Mouse (Mus musculus) hindbrain, embryonic 11.5 days (tissue): ENCODE measurements around the gene Grm4. TPM values are rescaled to one million over a fixed set of nuclear protein-coding genes. Genes with fewer than 3 reads are reported as not detected.

ENCODE experiments used
- ATAC-seq: fragments of 200-750 bp; cut with Nextera tagmentation; 2 replicates; pipeline ENCODE4 v1.8.0; 2017; ENCODE audit warnings: mild to moderate bottlenecking, moderate TSS enrichment, moderate library complexity; ENCODE audit not compliant: low FRiP score
- DNase-seq: peaks from one replicate; pipeline ENCODE4 v3.0.0-alpha.2; 2015; ENCODE audit warnings: low spot score
- H3K27ac ChIP-seq: fragments of 300-500 bp; sonication (generic); 2 replicates; pipeline ENCODE4 v1.5.1; 2014; ENCODE audit warnings: mild to moderate bottlenecking, low read depth, low read length
- H3K27me3 ChIP-seq: fragments of 300-500 bp; sonication (generic); 2 replicates; pipeline ENCODE4 v1.6.1; 2014; ENCODE audit warnings: mild to moderate bottlenecking, low read length, moderate library complexity, mixed read lengths; ENCODE audit not compliant: control insufficient read depth, insufficient read depth
- H3K36me3 ChIP-seq: fragments of 300-500 bp; sonication (generic); 2 replicates; pipeline ENCODE4 v1.6.1; 2014; ENCODE audit warnings: mild to moderate bottlenecking, low read length, moderate library complexity, mixed read lengths; ENCODE audit not compliant: control insufficient read depth, insufficient read depth
- H3K4me1 ChIP-seq: fragments of 300-500 bp; sonication (generic); replicated peaks from 2 replicates; pipeline ENCODE4 v1.6.1; 2014; ENCODE audit warnings: low read length, mixed read lengths; ENCODE audit not compliant: control insufficient read depth, insufficient read depth
- H3K4me2 ChIP-seq: fragments of 300-500 bp; sonication (generic); replicated peaks from 2 replicates; pipeline ENCODE4 v1.6.1; 2014; ENCODE audit warnings: mild to moderate bottlenecking, low read depth, low read length
- H3K4me3 ChIP-seq: fragments of 300-500 bp; sonication (generic); 2 replicates; pipeline ENCODE4 v1.5.1; 2014; ENCODE audit warnings: low read depth, low read length
- H3K9ac ChIP-seq: fragments of 300-500 bp; sonication (generic); 2 replicates; pipeline ENCODE4 v1.6.1; 2014; ENCODE audit warnings: low read depth, low read length
- H3K9me3 ChIP-seq: fragments of 300-500 bp; sonication (generic); 2 replicates; pipeline ENCODE4 v1.6.1; 2016; ENCODE audit warnings: low read length; ENCODE audit not compliant: control insufficient read depth
- WGBS: fragments of 180-500 bp; shearing (Covaris S2); extraction: QIAGEN DNeasy Blood & Tissue Kit; methylation state at CpG from one replicate; pipeline ENCODE4 v1.1.7; 2014; 5-methylcytosine and 5-hydroxymethylcytosine counted together
- polyA plus RNA-seq: library from polyadenylated mRNA; unstranded; fragments of >200 nt; fragmentation: Nextera tagmentation; extraction: Ambion mirVana; gene quantifications from 2 replicates; pipeline ENCODE4 v1.2.1, GENCODE M21; 2014

Grm4 gene
- polyA plus RNA-seq, 1 experiment from 2014 or later, result 3.6 TPM

DNA sequence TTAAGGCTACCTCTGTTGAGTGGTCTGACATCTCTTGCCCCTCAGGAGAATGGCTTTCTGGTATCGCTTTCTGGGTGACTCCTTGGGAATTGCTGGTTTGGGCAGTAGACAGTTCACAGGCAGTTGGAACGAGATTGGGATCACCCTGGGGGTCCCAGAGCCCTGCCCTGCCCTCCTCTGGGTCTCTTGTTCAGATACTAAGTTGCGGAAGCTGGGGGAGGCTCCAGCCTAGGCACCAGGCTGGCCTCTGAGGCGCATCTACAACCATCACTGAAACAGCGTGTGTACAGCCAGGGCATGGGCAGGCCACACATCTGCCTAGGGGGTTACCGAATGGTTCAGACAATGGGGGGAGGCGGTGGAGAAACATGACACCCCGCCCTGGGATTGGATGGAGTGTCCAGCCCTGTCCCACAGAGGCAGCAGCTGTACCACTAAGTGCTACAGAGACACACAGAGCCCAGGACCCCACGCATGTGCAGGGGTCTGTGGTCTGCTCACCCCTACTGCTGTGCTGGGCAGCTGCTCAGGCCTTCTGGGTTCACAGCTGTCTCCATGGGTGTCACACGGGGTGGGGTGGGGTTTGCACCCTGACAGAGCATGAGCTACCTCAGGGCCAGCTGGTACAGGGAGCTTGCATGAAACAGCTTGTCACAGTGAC, 15.9 kb downstream of the Grm4 start:
- no peaks in the 10 kb centered on the region for H3K9me3 ChIP-seq
- H3K4me2 ChIP-seq, result no peak overlapping the region
- peak; percentile 67 for DNase-seq
- 0 out of 2 replicates have a peak, but pooled peaks have one; percentile 26 for ATAC-seq
- H3K9ac ChIP-seq, result no peak overlapping the region
- peaks cover 3% of the 10 kb centered on the region; the same call in 1 of the 2 replicates for H3K27me3 ChIP-seq
- peaks cover 30% of the 10 kb centered on the region for H3K4me1 ChIP-seq
- WGBS, result 13% methylated on average over 10 of the region's 10 CpGs
- no peaks in the 10 kb centered on the region for H3K36me3 ChIP-seq
- no peak overlapping the region for H3K4me3 ChIP-seq
- 0 out of 2 replicates have a peak overlapping the region, but pooled peaks have one; percentile 21 for H3K27ac ChIP-seq

DNA sequence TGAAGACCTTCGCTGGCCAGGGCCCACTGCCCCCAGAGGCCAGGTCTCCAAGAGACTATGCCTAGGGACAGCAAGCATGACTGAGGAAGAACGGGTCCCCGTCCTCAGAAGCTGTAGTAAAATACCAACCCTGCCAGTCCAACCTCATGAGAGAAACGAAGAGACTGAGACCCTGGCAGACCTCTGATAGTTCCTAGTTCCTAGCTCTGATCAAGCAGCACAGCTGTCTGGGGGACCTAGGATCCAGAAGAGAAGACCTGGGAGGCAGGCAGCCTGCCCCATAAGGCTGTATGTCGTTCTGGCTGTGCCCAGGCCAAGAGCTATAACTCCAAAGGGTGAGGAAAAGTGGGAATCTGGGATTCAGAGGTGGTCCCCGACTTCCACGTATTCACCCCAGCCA, 17.3 kb downstream of the Grm4 start:
- H3K9me3 ChIP-seq, result no peaks in the 10 kb centered on the region
- H3K4me2 ChIP-seq, result no peak overlapping the region
- no peak overlapping the region for H3K4me3 ChIP-seq
- H3K27ac ChIP-seq, result no peak overlapping the region; the same call in 1 of the 2 replicates
- ATAC-seq (no peak), DNase-seq (no peak)
- WGBS, result 67% methylated on average over 7 of the region's 7 CpGs
- peaks cover 2% of the 10 kb centered on the region; the same call in 1 of the 2 replicates for H3K27me3 ChIP-seq
- no peaks in the 10 kb centered on the region for H3K36me3 ChIP-seq
- no peak overlapping the region for H3K9ac ChIP-seq
- peaks cover 31% of the 10 kb centered on the region for H3K4me1 ChIP-seq

DNA sequence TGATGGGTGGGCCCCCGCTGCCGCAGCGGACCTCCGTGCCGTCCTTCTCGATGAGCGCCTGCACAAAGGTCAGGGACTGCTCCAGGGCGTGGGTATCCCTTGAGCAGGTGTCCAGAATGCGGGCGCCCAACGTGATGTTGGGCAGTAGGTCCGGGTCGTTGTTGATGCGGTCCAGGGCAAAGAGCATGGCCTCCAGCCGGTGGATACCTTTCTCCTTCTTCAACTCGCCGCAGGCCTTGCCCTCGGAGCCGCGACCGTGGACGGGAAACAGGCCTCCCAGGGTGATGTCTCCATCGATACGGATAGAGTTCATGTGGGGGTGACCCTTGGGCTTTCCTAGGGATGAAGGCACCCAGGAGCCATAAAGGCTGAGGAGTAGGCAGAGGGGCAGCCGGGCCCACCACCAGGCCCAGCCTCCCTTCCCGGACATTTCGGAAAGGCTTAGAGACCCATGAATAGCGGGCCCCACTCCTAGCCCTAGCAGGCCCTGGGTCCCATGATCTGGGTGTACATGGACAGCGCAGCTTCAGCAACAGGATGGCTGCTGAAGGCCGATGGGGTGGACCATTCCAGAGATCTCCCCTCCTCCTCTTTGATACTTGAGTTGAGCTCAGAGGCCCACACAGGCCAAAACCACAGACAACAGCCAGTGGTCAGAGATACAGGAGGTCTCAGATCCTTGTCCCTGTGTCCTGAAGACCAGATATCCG, 18.3 kb downstream of the Grm4 start:
- whole genome bisulfite sequencing, result 50% methylated on average over 30 of the region's 31 CpGs
- Histone ChIP-seq H3K4me3 (no peak overlapping the region), H3K36me3 (no peaks in the 10 kb centered on the region), H3K9me3 (no peaks in the 10 kb centered on the region), H3K4me2 (no peak overlapping the region), H3K27ac (peak overlapping the region; percentile 81), H3K4me1 (peaks cover 28% of the 10 kb centered on the region), H3K9ac (no peak overlapping the region), H3K27me3 (no peaks in the 10 kb centered on the region)
- ATAC-seq (no peak), DNase-seq (no peak)

DNA sequence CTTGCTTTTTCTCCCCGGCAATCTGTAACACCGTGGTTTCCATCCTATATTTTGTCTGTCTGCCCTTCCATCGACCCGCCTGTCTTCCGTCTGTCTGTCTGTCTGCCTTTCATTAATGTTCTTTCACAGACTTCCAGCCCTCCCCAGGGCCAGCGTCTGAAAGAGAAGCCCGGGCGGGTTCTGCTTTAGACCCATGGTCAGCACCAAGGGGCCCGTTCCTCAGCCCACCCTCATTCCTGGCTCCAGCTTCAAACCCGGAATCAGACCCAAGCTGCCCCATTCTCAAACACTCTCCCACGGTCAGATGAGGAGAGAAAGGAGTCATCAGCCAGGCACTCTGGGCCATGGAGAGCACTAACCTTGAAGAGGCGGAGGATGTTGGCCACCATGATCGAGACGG, 18.9 kb downstream of the Grm4 start:
- Histone ChIP-seq H3K4me3 (no peak overlapping the region), H3K36me3 (no peaks in the 10 kb centered on the region), H3K27me3 (no peaks in the 10 kb centered on the region), H3K4me2 (no peak overlapping the region), H3K27ac (peak overlapping the region; percentile 81), H3K4me1 (peaks cover 24% of the 10 kb centered on the region), H3K9me3 (no peaks in the 10 kb centered on the region), H3K9ac (peak overlapping the region; percentile 24; the same call in 1 of the 2 replicates)
- no peak for ATAC-seq
- DNase-seq, result no peak
- WGBS, result 16% methylated on average over 14 of the region's 14 CpGs

DNA sequence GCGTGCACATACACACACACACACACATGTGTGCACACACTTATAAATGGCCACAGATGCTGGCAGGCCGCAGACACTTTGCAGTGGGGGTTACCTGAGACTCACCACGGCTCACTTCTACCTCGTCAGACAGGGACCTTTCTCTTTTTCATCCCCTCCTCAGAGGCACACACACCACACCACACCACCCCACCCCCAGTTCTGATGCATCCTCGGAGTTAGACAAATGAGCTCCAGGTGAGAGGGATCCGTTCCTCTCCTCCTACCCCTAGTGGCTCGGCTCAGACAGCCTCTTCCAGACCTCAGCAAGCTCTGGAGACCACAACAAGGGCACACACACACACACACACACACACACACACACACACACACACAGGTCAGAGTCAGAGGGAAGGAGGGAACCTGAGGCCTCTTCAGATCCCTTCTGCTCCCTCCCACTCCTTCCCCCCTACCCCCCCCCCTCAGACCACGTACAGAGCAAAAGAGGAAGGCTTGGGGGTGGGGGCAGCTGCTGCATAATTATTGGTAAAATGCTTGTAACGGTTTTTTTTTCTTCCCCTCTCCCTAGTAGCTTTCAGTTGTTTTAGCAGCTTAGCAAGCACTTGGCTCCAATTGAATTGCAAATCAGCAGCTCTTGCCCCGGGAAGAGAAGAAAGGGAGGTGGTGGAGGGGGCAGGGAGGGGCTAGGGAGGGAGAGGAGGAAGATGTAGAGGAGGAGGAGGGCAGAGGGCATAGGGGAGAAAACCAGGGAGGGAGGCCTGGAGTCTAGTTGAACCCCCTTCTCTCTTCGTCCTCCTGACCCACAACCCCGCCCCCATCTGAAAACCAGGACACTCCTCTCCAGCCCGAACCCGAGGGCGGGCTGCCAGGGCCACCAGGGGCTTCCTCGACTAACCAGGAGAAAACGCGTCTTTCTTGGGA, 19.6 kb downstream of the Grm4 start:
- no peaks in the 10 kb centered on the region for H3K27me3 ChIP-seq
- peak overlapping the region; percentile 35 for H3K9ac ChIP-seq
- ATAC-seq (peak; percentile 80), DNase-seq (peak; percentile 77)
- H3K9me3 ChIP-seq, result no peaks in the 10 kb centered on the region
- peak overlapping the region; percentile 5; the same call in 1 of the 2 replicates for H3K4me2 ChIP-seq
- H3K36me3 ChIP-seq, result no peaks in the 10 kb centered on the region
- no peak overlapping the region for H3K4me3 ChIP-seq
- H3K27ac ChIP-seq, result peak overlapping the region; percentile 81
- H3K4me1 ChIP-seq, result peaks cover 24% of the 10 kb centered on the region
- WGBS, result 6% methylated on average over 17 of the region's 18 CpGs

DNA sequence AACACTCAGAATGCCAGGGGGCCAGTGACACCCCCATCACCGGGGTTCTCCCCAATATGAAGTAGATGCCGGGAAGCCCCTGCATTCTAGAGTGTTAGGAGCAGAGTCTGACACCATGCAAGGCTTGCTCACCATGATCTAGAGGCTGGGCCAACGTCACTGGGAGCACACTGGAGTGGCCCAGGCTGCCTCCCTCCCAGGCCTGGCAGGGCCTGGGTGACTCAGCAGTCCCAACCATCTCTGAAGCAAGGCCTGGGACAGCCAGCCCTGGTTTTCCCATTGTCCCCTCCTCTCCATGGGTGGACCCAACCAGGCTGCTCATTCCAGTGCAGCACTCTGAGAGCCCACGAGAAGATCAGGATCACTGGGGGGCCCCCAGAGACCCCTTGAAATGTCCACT, 20.4 kb downstream of the Grm4 start:
- Histone ChIP-seq H3K27me3 (no peaks in the 10 kb centered on the region), H3K4me3 (no peak overlapping the region), H3K9me3 (no peaks in the 10 kb centered on the region), H3K36me3 (no peaks in the 10 kb centered on the region), H3K4me1 (peaks cover 21% of the 10 kb centered on the region), H3K4me2 (no peak overlapping the region), H3K9ac (peak overlapping the region; percentile 35), H3K27ac (peak overlapping the region; percentile 81)
- ATAC-seq, result peak; percentile 18
- WGBS, result 29% methylated on average over 4 of the region's 4 CpGs
- no peak for DNase-seq

DNA sequence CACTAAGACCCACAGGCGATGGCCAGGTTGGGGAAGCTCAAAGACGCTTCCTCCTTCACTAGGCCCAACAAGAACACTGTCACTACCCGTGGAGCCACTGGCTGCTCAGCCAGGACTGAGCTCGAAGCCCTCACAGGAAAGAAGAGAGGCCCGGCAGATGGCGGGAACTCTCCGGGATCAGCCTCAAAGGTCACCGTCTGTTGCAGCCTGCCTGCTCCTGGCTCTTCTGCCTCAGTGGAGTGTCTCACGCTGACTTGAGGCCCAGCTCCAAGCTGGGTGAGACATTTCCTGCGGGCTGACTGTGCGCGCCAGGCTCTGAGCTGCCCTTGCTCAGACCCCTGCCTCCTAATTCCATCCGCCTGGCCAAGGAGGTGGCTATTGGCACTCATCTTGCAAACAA, 22.1 kb downstream of the Grm4 start:
- Histone ChIP-seq H3K4me2 (no peak overlapping the region), H3K9me3 (no peaks in the 10 kb centered on the region), H3K4me1 (peaks cover 14% of the 10 kb centered on the region), H3K4me3 (no peak overlapping the region), H3K27ac (no peak overlapping the region), H3K9ac (no peak overlapping the region), H3K36me3 (no peaks in the 10 kb centered on the region), H3K27me3 (no peaks in the 10 kb centered on the region)
- DNase-seq (no peak), ATAC-seq (no peak)
- 65% methylated on average over 13 of the region's 13 CpGs for WGBS

DNA sequence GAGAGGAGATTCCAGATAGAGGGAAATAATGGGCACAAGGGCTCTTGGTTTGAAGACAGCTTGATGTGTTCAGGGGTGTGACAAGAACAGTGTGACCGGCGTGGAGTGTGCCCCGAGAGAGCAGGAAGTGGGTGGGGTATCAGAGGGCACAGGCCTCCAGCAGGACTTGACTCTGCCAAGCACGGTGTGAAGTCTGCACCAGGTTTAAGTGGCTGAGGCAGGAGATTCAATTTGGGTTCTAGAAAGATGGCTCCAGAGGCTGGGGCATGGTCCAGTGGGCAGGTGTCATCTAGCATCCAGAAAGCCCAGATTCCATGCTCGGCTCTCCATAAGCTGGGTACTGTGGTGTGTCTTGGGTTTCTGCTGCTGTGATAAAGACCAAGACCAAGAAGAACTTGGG, 23.4 kb downstream of the Grm4 start:
- H3K4me2 ChIP-seq, result no peak overlapping the region
- no peak overlapping the region for H3K27ac ChIP-seq
- WGBS, result 77% methylated on average over 5 of the region's 5 CpGs
- ATAC-seq (no peak), DNase-seq (no peak)
- H3K27me3 ChIP-seq, result no peaks in the 10 kb centered on the region
- H3K36me3 ChIP-seq, result no peaks in the 10 kb centered on the region
- H3K4me1 ChIP-seq, result peaks cover 14% of the 10 kb centered on the region
- H3K4me3 ChIP-seq, result no peak overlapping the region
- no peak overlapping the region for H3K9ac ChIP-seq
- H3K9me3 ChIP-seq, result no peaks in the 10 kb centered on the region
